Mouse (Mus musculus): ENCODE data around the gene Flvcr1. TPM values are rescaled to one million over a fixed set of nuclear protein-coding genes. Genes with fewer than 3 reads are reported as not detected.

Gene Flvcr1
- polyA plus RNA-seq, 1 experiment = 7.0 TPM

- TF ChIP-seq FOSL1 (IDR thresholded peaks at IDR 0.05; ENCODE audit: insufficient read depth, low read length, poor library complexity, severe bottlenecking) (no peak), MAX (IDR thresholded peaks at IDR 0.05) (no peak), MYOD1 (IDR thresholded peaks at IDR 0.05; ENCODE audit: control insufficient read depth, insufficient read length, low read depth) (no peak), CTCF (IDR thresholded peaks at IDR 0.05; ENCODE audit: control insufficient read depth, insufficient read depth, insufficient read length) (no peak), CEBPB (IDR thresholded peaks at IDR 0.05; ENCODE audit: low read depth) (no peak), USF1 (IDR thresholded peaks at IDR 0.05; ENCODE audit: low read depth) (no peak), MYOG (IDR thresholded peaks at IDR 0.05; ENCODE audit: control insufficient read depth, extremely low read depth, insufficient read length) (no peak)
- H3ac ChIP-seq (ENCODE audit: control insufficient read depth, insufficient read length, low read depth) = no peak overlapping the region
- no peak overlapping the region for H3K4me3 ChIP-seq (ENCODE audit: insufficient read depth, poor library complexity, severe bottlenecking)
- no peaks in the 10 kb centered on the region for H3K79me3 ChIP-seq (ENCODE audit: low read depth)
- no peaks in the 10 kb centered on the region for H3K27me3 ChIP-seq (ENCODE audit: control insufficient read depth, insufficient read depth, insufficient read length)
- peaks cover 74% of the 10 kb centered on the region for H3K36me3 ChIP-seq (ENCODE audit: control insufficient read depth, insufficient read depth)
- no peaks in the 10 kb centered on the region for H3K79me2 ChIP-seq (ENCODE audit: control insufficient read depth, insufficient read depth)
These were observed 67.1 kb downstream of the Flvcr1 start for GRCm38 (mm10) chr1:190958821-190959220.

Other genes starting within 250 kb of the Flvcr1 start
- 13.1 TPM for gene Rps6kc1, start 114.4 kb downstream of the Flvcr1 start, polyA plus RNA-seq (2012; fragmentation: generic; extraction: Trizol)
- gene Angel2, start 101.0 kb downstream of the Flvcr1 start, polyA plus RNA-seq (2012; fragmentation: generic; extraction: Trizol) = 14.2 TPM
- gene Vash2, start 46.9 kb downstream of the Flvcr1 start, polyA plus RNA-seq (2012; fragmentation: generic; extraction: Trizol) = 15.6 TPM
- not detected for gene Spata45, start 10.5 kb upstream of the Flvcr1 start, polyA plus RNA-seq (2012; fragmentation: generic; extraction: Trizol)
- gene Tatdn3, start 36.8 kb upstream of the Flvcr1 start, polyA plus RNA-seq (2012; fragmentation: generic; extraction: Trizol) = 6.1 TPM
- gene Nsl1, start 36.9 kb upstream of the Flvcr1 start, polyA plus RNA-seq (2012; fragmentation: generic; extraction: Trizol) = 9.4 TPM
- 0.78 TPM for gene Batf3, start 71.7 kb upstream of the Flvcr1 start, polyA plus RNA-seq (2012; fragmentation: generic; extraction: Trizol)
- gene Fam71a, start 138.7 kb upstream of the Flvcr1 start, polyA plus RNA-seq (2012; fragmentation: generic; extraction: Trizol) = not detected
- 1.4 TPM for gene Atf3, start 191.9 kb upstream of the Flvcr1 start, polyA plus RNA-seq (2012; fragmentation: generic; extraction: Trizol)